Mouse (Mus musculus) cortical plate, adult 2 months (tissue): ENCODE data around the gene Fat3.

Experiments used
- CTCF ChIP-seq: fragments of 200-500 bp; IDR thresholded peaks from 2 replicates; pipeline ENCODE4 v1.5.1; 2011; ENCODE audit warnings: mild to moderate bottlenecking, control low read depth, low read length; ENCODE audit not compliant: insufficient read depth; ENCODE audit errors: extremely low read depth
- POLR2A ChIP-seq: fragments of 200-500 bp; IDR thresholded peaks from 2 replicates; pipeline ENCODE4 v1.6.1; 2011; ENCODE audit warnings: mild to moderate bottlenecking, low read length, control low read depth; ENCODE audit not compliant: insufficient read depth; ENCODE audit errors: extremely low read depth

GRCm38 (mm10) chr9:16074664-16075063 lies 426.4 kb downstream of the Fat3 start:
- TF ChIP-seq CTCF (no peak), POLR2A (no peak)
